Mouse (Mus musculus) kidney, postnatal 10 days (tissue): ENCODE data around the gene Galnt11.
"Not testable (repeated sequence)": the region's sequence is repeated elsewhere in the genome, so short reads cannot be mapped to it uniquely, and the experiment has no call there.

Experiments used
- DNase-seq: peaks from one replicate; pipeline ENCODE4 v3.0.0; 2021; ENCODE audit warnings: mixed read lengths

Galnt11 gene

GRCm38 (mm10) chr5:25221604-25222003 lies at the start of gene Galnt11:
Galnt11 (plus strand) TSS chr5:25221904.
- no peak for DNase-seq

- not testable (repeated sequence) for DNase-seq
These were observed 43.8 kb upstream of the Galnt11 start for GRCm38 (mm10) chr5:25177937-25178336.

DNA sequence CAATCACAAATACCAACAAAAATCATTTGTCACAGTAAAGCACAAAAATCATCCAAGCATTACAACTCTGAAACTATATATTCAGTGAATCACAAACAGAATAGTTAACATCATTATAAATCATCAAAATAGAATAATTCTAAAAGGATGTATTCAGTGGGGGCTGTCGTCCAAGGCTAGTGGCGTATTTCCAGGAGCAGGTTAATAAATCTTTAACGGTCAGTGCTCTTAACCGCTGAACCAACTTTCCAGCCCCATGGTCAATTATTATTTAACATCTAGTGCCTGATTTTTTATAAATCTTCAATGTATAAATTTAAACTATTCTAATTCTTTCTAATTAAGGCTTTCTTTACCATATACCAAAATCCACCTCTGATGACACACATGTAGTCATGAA lies 43.2 kb upstream of the Galnt11 start:
- peak; percentile 34 for DNase-seq

GRCm38 (mm10) chr5:25179284-25179683 lies 42.4 kb upstream of the Galnt11 start:
- DNase-seq: no peak

DNA sequence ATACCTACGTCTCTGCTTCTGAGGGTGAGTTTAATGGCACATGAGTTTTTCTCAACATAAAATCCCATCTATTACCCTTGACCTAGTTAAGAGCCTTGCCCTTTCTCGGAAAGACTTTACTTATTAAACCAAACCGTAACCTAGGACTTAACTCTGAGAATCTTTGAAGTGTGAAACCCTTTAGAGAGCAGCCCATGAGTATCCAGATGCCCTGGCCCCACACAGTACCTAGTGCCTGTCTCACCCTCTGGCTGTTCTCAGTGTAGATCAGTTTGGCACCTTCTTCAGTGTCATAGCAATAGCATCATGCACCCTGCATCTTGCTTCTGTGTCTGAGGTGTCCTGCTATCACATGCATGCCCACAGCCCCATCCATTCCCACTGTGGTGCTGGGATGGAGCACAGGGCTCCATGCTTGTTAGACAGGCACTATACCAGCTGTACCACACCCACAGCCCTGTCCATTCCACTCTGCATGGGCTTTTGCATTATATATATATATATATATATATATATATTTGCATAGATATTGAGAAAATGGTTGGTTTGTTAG lies 41.7 kb upstream of the Galnt11 start:
- peak; percentile 15 for DNase-seq

- peak; percentile 24 for DNase-seq
These were observed 40.6 kb upstream of the Galnt11 start, which contains the start of gene Galntl5 for GRCm38 (mm10) chr5:25181004-25181531. Galntl5 (plus strand) TSS chr5:25181460.

GRCm38 (mm10) chr5:25183595-25183994 lies 38.1 kb upstream of the Galnt11 start:
- no peak for DNase-seq

GRCm38 (mm10) chr5:25184594-25184993 lies 37.1 kb upstream of the Galnt11 start:
- no peak for DNase-seq

- peak; percentile 33 for DNase-seq
These were observed 34.0 kb upstream of the Galnt11 start for GRCm38 (mm10) chr5:25187727-25188126.

- peak; percentile 71 for DNase-seq
These were observed 32.9 kb upstream of the Galnt11 start for GRCm38 (mm10) chr5:25188802-25189201.

GRCm38 (mm10) chr5:25190521-25190920 lies 31.2 kb upstream of the Galnt11 start:
- DNase-seq: no peak

DNA sequence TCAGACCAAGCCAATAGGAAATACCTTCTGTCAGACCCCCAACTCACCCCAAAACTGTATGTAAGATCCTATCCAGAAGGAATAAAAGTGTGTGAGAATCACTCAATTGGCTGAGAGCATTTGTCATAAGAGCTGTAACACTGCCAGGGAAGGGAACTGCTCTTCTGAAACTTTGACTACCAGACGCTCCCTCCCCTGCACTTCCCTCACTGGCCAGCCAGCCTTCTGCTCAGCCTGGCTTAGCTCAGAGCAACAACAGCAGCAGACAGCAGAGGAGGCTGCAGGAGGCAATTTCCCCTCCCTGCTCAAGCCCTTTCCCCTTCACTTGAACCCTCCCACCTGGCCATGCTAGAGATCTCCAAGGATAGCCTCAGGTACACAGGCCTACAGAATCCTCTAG lies 9.8 kb upstream of the Galnt11 start:
- DNase-seq: no peak

GRCm38 (mm10) chr5:25213216-25213615 lies 8.5 kb upstream of the Galnt11 start:
- not testable (repeated sequence) for DNase-seq

- DNase-seq: no peak
These were observed 6.7 kb upstream of the Galnt11 start for GRCm38 (mm10) chr5:25215006-25215405.

DNA sequence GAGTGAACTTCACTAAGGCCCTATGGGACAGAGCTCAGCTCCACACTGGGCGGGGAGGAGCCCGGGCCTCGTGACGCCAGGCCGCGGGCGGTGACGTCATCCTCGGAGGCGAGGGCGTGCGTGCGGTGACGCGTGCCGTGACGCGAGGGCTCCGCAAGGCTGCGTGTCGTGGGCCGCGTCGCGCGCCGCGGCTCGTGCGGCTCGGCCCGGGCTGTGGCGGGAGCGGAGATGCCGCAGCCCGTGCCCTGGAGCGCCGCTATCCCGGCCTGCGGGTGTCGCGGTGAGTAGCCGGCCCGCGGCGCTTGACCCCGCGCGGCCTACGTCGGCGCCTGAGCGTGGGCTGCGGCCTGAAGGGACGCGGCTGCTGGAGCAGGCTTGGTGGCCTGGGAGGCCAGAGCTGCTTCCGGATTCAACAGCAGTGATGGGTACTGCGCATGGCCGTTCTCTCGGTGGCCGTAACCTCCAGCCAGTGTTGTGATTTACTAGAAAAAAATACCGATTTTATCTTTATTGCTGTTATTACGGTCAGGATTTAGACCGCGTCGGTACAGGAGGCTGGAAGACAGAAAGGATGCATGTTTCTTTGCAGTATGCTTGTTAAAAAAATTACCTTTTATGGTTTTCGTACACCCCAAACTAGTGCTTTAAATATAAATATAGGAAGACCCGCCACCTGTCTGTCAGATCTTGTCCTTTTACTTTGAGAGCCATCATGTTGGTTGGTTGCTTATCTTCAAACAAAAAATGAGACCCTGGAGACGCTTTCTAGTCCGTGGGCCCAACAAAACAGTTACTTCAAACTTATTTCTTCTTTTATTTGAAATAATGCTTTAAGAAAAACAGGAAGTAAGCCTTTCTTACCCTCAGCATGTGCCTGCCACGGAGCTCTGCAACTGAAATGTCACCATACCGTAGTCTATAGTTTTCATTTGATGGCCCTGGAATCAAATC lies 1.3 kb downstream of the Galnt11 start, which contains the start of gene E130116L18Rik:
E130116L18Rik (minus strand) TSS at position 402 of the 951 bp plus-strand sequence.
- DNase-seq: peak; percentile 94

GRCm38 (mm10) chr5:25224377-25224776 lies 2.7 kb downstream of the Galnt11 start:
- DNase-seq: not testable (repeated sequence)

GRCm38 (mm10) chr5:25243101-25243500 lies 21.4 kb downstream of the Galnt11 start:
- DNase-seq: no peak

- DNase-seq: no peak
These were observed 24.2 kb downstream of the Galnt11 start for GRCm38 (mm10) chr5:25245806-25246472.

- DNase-seq: no peak
These were observed 24.8 kb downstream of the Galnt11 start for GRCm38 (mm10) chr5:25246473-25246865.

- DNase-seq: no peak
These were observed 25.3 kb downstream of the Galnt11 start for GRCm38 (mm10) chr5:25247036-25247435.

DNA sequence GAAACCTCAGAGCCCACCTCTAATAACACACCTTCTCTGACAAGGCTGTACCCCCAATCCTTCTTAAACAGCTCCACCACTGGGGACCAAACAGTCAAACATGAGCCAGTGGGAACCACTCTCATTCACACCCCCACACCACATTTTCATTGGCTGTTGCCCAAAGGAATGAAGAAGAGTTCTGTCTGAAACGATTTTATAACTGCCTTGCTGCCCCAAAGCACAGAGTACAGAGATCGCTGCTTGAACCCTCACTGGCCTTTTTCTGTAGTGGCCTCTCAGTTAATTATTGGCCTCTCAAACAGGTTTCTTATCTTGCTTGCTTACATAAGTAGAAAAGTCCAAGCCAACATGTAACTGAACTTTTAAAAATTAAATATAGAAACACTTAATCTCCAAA lies 30.7 kb downstream of the Galnt11 start:
- peak; percentile 53 for DNase-seq

- DNase-seq: no peak
These were observed 31.3 kb downstream of the Galnt11 start for GRCm38 (mm10) chr5:25252825-25253544.
